Mouse (Mus musculus): ENCODE data around the gene Olfr248.
"Not testable (repeated sequence)": the region's sequence is repeated elsewhere in the genome, so short reads cannot be mapped to it uniquely, and the experiment has no call there.

The Olfr248 gene

GRCm38 (mm10) chr1:174390746-174391145 lies at the start of gene Olfr248:
Olfr248 (plus strand) TSS chr1:174391046.
- no peak for DNase-seq (ENCODE audit: low spot score)

GRCm38 (mm10) chr1:174353636-174354035 lies 37.2 kb upstream of the Olfr248 start:
- DNase-seq (ENCODE audit: low spot score): not testable (repeated sequence)

GRCm38 (mm10) chr1:174354640-174355039 lies 36.2 kb upstream of the Olfr248 start:
- DNase-seq (ENCODE audit: low spot score): no peak

- no peak for DNase-seq (ENCODE audit: low spot score)
These were observed 25.9 kb upstream of the Olfr248 start, which contains the start of gene Olfr417 for GRCm38 (mm10) chr1:174364882-174365451. Olfr417 (plus strand) TSS chr1:174365122.

- no peak for DNase-seq (ENCODE audit: low spot score)
These were observed 17.0 kb upstream of the Olfr248 start for GRCm38 (mm10) chr1:174373799-174374198.

- no peak for DNase-seq (ENCODE audit: low spot score)
These were observed 32.1 kb downstream of the Olfr248 start for GRCm38 (mm10) chr1:174422959-174423358.

- DNase-seq (ENCODE audit: low spot score): no peak
These were observed 32.9 kb downstream of the Olfr248 start, which contains the start of gene Olfr414 for GRCm38 (mm10) chr1:174423764-174424163. Olfr414 (plus strand) TSS chr1:174424064.

- DNase-seq (ENCODE audit: low spot score): no peak
These were observed 35.5 kb downstream of the Olfr248 start for GRCm38 (mm10) chr1:174426180-174426986.

GRCm38 (mm10) chr1:174427402-174427801 lies 36.6 kb downstream of the Olfr248 start:
- DNase-seq (ENCODE audit: low spot score): no peak

- DNase-seq (ENCODE audit: low spot score): no peak
These were observed 37.6 kb downstream of the Olfr248 start for GRCm38 (mm10) chr1:174428407-174428806.

GRCm38 (mm10) chr1:174434121-174434520 lies 43.3 kb downstream of the Olfr248 start:
- no peak for DNase-seq (ENCODE audit: low spot score)

All from urinary bladder, postnatal 10 days (tissue).